Mouse (Mus musculus) stomach, postnatal 0 days (tissue): ENCODE data around the gene Ddit4.

Source experiments
- CTCF ChIP-seq: IDR thresholded peaks from 2 replicates; pipeline ENCODE4 v1.5.1; 2016; ENCODE audit warnings: antibody characterized with exemption, low read depth, mild to moderate bottlenecking, moderate library complexity
- EP300 ChIP-seq: optimal IDR thresholded peaks from 2 replicates; pipeline ENCODE3; 2016; ENCODE audit warnings: antibody characterized with exemption

DNA sequence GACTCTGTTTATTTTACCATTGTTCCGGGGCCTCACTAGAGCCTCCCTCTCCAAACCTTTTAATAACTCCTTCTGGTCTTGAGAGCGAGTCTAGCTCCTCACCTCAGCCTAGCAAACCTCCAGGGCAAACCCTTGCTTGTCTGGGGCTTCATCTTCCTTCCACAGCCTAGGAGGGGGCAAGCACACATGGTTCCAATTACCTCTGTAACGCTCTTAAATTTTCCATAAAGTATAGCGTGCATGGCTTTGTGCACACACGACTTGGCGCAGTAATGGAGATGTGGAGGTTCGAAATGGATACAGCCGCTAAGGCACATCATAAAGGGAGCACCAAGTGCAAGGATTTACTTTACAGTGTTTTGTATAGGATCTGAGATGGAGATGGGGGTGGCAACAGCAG lies 14.2 kb upstream of the Ddit4 start:
- TF ChIP-seq CTCF: no peak
- no peak for TF ChIP-seq EP300
